Mouse (Mus musculus) thymus, adult 2 months (tissue): ENCODE data around the gene Dnajc2.

ENCODE experiments used
- CTCF ChIP-seq: fragments of 200-500 bp; IDR thresholded peaks from 2 replicates; pipeline ENCODE4 v1.5.1; 2012; ENCODE audit warnings: mild to moderate bottlenecking, control low read depth, low read length, moderate library complexity, borderline replicate concordance; ENCODE audit not compliant: control insufficient read depth, poor library complexity, insufficient read depth; ENCODE audit errors: extremely low read depth
- POLR2A ChIP-seq: fragments of 200-500 bp; IDR thresholded peaks from 2 replicates; pipeline ENCODE4 v1.6.1; 2012; ENCODE audit warnings: mild to moderate bottlenecking, low read length, control low read depth, moderate library complexity; ENCODE audit not compliant: control insufficient read depth, poor library complexity, insufficient read depth; ENCODE audit errors: extremely low read depth

DNA sequence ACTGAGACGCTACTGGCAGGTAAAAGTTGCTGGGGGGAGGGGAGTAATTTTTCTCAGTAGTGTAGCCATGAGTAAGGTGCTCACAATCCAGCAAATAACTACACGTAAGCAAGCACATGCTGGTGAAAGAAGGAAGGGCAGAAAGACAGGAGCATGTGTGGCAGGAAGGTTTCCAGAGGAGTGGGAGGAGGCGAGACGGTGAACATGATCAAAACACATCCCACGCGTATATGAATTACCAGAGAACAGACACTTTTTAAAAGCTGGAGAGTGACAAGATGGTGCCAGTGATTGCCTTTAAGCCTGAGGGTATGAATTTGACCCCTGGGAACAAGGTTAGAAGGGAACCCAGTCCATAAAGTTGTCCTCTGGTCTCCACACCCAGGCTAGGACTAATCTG lies 15.2 kb downstream of the Dnajc2 start:
- no peak for TF ChIP-seq CTCF
- TF ChIP-seq POLR2A: no peak
